Mouse (Mus musculus) hindbrain, embryonic 16.5 days (tissue): ENCODE measurements around the gene Slc26a1. TPM values are rescaled to one million over a fixed set of nuclear protein-coding genes. Genes with fewer than 3 reads are reported as not detected.

Experiments used
- ATAC-seq: fragments of 200-750 bp; cut with Nextera tagmentation; 2 replicates; pipeline ENCODE4 v1.8.0; 2017; ENCODE audit warnings: moderate TSS enrichment, moderate library complexity
- H3K27ac ChIP-seq: fragments of 300-500 bp; sonication (generic); 2 replicates; pipeline ENCODE4 v1.5.1; 2014; ENCODE audit warnings: low read depth, mild to moderate bottlenecking, control low read depth, low read length, moderate library complexity
- H3K27me3 ChIP-seq: fragments of 300-500 bp; sonication (generic); replicated peaks from 2 replicates; pipeline ENCODE4 v1.6.1; 2014; ENCODE audit warnings: low read length; ENCODE audit not compliant: control insufficient read depth, insufficient read depth
- H3K36me3 ChIP-seq: fragments of 300-500 bp; sonication (generic); 2 replicates; pipeline ENCODE4 v1.6.1; 2014; ENCODE audit warnings: mild to moderate bottlenecking, low read length, moderate library complexity, mixed read lengths; ENCODE audit not compliant: control insufficient read depth, insufficient read depth
- H3K4me1 ChIP-seq: fragments of 300-500 bp; sonication (generic); 2 replicates; pipeline ENCODE4 v1.6.1; 2014; ENCODE audit warnings: low read depth, low read length; ENCODE audit not compliant: control insufficient read depth, insufficient read depth
- H3K4me2 ChIP-seq: fragments of 300-500 bp; sonication (generic); 2 replicates; pipeline ENCODE4 v1.6.1; 2014; ENCODE audit warnings: mild to moderate bottlenecking, low read length, control low read depth, moderate library complexity
- H3K4me3 ChIP-seq: fragments of 300-500 bp; sonication (generic); 2 replicates; pipeline ENCODE4 v1.5.1; 2014; ENCODE audit warnings: mild to moderate bottlenecking, low read length, control low read depth, moderate library complexity
- H3K9ac ChIP-seq: fragments of 300-500 bp; sonication (generic); 2 replicates; pipeline ENCODE4 v1.6.1; 2014; ENCODE audit warnings: low read depth, mild to moderate bottlenecking, control low read depth, low read length, moderate library complexity
- H3K9me3 ChIP-seq: fragments of 300-500 bp; sonication (generic); 2 replicates; pipeline ENCODE4 v1.6.1; 2014; ENCODE audit warnings: mild to moderate bottlenecking, low read length, moderate library complexity; ENCODE audit not compliant: control insufficient read depth
- WGBS: fragments of 180-500 bp; shearing (Covaris S2); extraction: QIAGEN DNeasy Blood & Tissue Kit; methylation state at CpG from one replicate; pipeline ENCODE4 v1.1.7; 2014; 5-methylcytosine and 5-hydroxymethylcytosine counted together
- polyA plus RNA-seq: library from polyadenylated mRNA; unstranded; fragments of >200 nt; fragmentation: Nextera tagmentation; extraction: Ambion mirVana; gene quantifications from 2 replicates; pipeline ENCODE4 v1.2.1, GENCODE M21; 2015

The Slc26a1 gene
- polyA plus RNA-seq, 1 experiment from 2014 or later: 3.6 TPM

- WGBS: 96% methylated on average over 12 of the region's 12 CpGs
- peaks cover 25% of the 10 kb centered on the region for H3K27me3 ChIP-seq
- H3K27ac ChIP-seq: no peak overlapping the region
- H3K36me3 ChIP-seq: no peaks in the 10 kb centered on the region
- ATAC-seq: no peak
- peaks cover 20% of the 10 kb centered on the region for H3K4me1 ChIP-seq
- H3K9ac ChIP-seq: no peak overlapping the region
- H3K9me3 ChIP-seq: no peaks in the 10 kb centered on the region
- H3K4me2 ChIP-seq: no peak overlapping the region
- H3K4me3 ChIP-seq: no peak overlapping the region
These were observed 20.5 kb upstream of the Slc26a1 start for GRCm38 (mm10) chr5:108695861-108696260.

DNA sequence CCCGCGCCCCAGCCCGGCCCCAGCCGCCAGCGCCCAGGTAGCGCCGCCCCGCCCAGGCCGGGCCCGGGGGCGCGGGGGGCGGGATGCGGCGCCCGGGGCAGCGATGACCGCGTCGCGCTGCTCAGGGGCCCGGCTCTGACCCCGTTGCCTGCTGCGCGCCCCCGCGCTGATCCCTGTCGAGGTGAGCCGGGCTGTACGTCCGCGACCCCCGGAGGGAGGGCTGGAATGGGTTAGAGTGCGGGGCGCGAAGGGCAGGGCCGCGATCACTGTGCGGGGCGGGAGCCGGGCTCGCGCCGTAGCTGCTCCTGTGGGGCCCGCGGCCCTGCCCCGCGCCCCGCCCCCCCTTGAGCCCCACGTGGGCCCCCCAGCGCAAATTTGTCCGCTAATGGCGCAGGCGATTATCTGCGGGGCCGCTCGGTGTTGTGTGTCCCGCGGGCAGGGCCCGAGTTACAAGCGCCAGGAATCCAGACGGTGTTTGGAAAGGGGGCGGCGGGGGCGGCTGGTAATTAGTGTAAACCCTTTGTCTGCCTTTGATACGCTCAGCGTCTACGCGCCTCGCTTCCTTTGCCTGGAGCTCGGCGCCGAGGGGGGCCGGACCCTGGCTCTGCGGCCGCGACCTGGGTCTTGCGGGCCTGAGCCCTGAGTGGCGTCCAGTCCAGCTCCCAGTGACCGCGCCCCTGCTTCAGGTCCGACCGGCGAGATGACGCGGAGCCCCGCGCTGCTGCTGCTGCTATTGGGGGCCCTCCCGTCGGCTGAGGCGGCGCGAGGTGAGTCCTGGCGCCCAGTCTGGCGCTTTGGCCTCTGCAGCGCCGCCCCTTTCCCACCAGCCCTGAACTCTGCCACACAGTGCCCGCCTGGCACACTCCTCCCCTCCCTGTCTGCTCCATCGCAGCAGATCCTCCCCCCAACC lies 19.2 kb upstream of the Slc26a1 start:
- WGBS: under 1% methylated on average over 49 of the region's 99 CpGs
- ATAC-seq: peak; percentile 28

GRCm38 (mm10) chr5:108693872-108694288 lies 18.5 kb upstream of the Slc26a1 start:
- H3K9me3 ChIP-seq: no peaks in the 10 kb centered on the region
- peaks cover 18% of the 10 kb centered on the region for H3K4me1 ChIP-seq
- peak; percentile 93 for ATAC-seq
- peak overlapping the region; percentile 66 for H3K9ac ChIP-seq
- H3K27ac ChIP-seq: no peak overlapping the region
- peak overlapping the region; percentile 90 for H3K4me3 ChIP-seq
- peaks cover 25% of the 10 kb centered on the region for H3K27me3 ChIP-seq
- H3K4me2 ChIP-seq: peak overlapping the region; percentile 98
- no peaks in the 10 kb centered on the region for H3K36me3 ChIP-seq
- WGBS: under 1% methylated on average over 38 of the region's 43 CpGs

More for the DNA sequence above, 19.2 kb upstream of the Slc26a1 start:
- H3K9me3 ChIP-seq: no peaks in the 10 kb centered on the region
- H3K4me3 ChIP-seq: peak overlapping the region; percentile 90
- peak overlapping the region; percentile 66; the same call in 1 of the 2 replicates for H3K27ac ChIP-seq
- peaks cover 18% of the 10 kb centered on the region for H3K4me1 ChIP-seq
- peaks cover 25% of the 10 kb centered on the region for H3K27me3 ChIP-seq
- peak overlapping the region; percentile 98 for H3K4me2 ChIP-seq
- peak overlapping the region; percentile 66 for H3K9ac ChIP-seq
- no peaks in the 10 kb centered on the region for H3K36me3 ChIP-seq

- 4% methylated on average over 18 of the region's 18 CpGs for WGBS
- Histone ChIP-seq H3K4me1 (peaks cover 18% of the 10 kb centered on the region), H3K4me2 (peak within 1 kb of the TSS; percentile 98), H3K9ac (no peak within 1 kb of the TSS; the same call in none of the 2 replicates), H3K27me3 (peaks cover 25% of the 10 kb centered on the region), H3K4me3 (peak within 1 kb of the TSS; percentile 90), H3K9me3 (no peaks in the 10 kb centered on the region), H3K36me3 (no peaks in the 10 kb centered on the region), H3K27ac (no peak within 1 kb of the TSS)
- ATAC-seq: no peak
These were observed 16.9 kb upstream of the Slc26a1 start, which contains the start of gene Fgfrl1 for GRCm38 (mm10) chr5:108692271-108692670. Gene Fgfrl1 (plus strand): TSS chr5:108692382.

- no peaks in the 10 kb centered on the region for H3K9me3 ChIP-seq
- no peak overlapping the region for H3K4me2 ChIP-seq
- H3K4me3 ChIP-seq: no peak overlapping the region
- H3K27me3 ChIP-seq: peaks cover 25% of the 10 kb centered on the region
- H3K36me3 ChIP-seq: no peaks in the 10 kb centered on the region
- H3K9ac ChIP-seq: no peak overlapping the region
- no peak for ATAC-seq
- 73% methylated on average over 4 of the region's 4 CpGs for WGBS
- H3K27ac ChIP-seq: no peak overlapping the region
- H3K4me1 ChIP-seq: peaks cover 18% of the 10 kb centered on the region
These were observed 15.8 kb upstream of the Slc26a1 start for GRCm38 (mm10) chr5:108691152-108691551.

GRCm38 (mm10) chr5:108689091-108689490 lies 13.7 kb upstream of the Slc26a1 start:
- H3K4me1 ChIP-seq: peaks cover 9% of the 10 kb centered on the region; the same call in 1 of the 2 replicates
- no peak overlapping the region for H3K9ac ChIP-seq
- H3K9me3 ChIP-seq: no peaks in the 10 kb centered on the region
- H3K4me3 ChIP-seq: no peak overlapping the region
- no peak for ATAC-seq
- no peak overlapping the region for H3K27ac ChIP-seq
- H3K36me3 ChIP-seq: no peaks in the 10 kb centered on the region
- no peak overlapping the region for H3K4me2 ChIP-seq
- peaks cover 19% of the 10 kb centered on the region for H3K27me3 ChIP-seq
- 61% methylated on average over 5 of the region's 5 CpGs for WGBS

GRCm38 (mm10) chr5:108680871-108681270 lies 5.5 kb upstream of the Slc26a1 start:
- WGBS: 93% methylated on average over 6 of the region's 6 CpGs
- H3K27ac ChIP-seq: no peak overlapping the region
- no peak overlapping the region for H3K4me3 ChIP-seq
- no peaks in the 10 kb centered on the region for H3K36me3 ChIP-seq
- ATAC-seq: no peak
- H3K4me2 ChIP-seq: no peak overlapping the region
- H3K9me3 ChIP-seq: no peaks in the 10 kb centered on the region
- no peak overlapping the region for H3K9ac ChIP-seq
- H3K4me1 ChIP-seq: peaks cover 12% of the 10 kb centered on the region
- H3K27me3 ChIP-seq: no peaks in the 10 kb centered on the region

DNA sequence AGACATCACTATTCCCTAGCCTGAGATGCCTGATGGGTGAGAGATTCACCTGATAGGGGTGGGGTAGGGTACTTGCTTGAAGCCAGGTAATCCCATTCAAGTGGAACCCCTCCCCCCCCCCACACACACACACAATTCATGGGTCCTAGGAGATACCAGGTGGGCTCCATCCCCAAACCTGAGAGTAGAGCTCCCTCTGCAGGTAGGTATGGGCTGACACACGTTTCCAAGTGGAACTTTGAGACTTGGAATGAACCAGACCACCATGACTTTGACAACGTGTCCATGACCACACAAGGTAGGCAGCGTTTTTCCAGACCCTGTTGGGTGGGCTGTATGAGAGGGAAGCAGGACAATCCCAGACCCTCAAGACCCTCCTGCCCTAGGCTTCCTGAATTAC lies 4.5 kb upstream of the Slc26a1 start:
- H3K9me3 ChIP-seq: no peaks in the 10 kb centered on the region
- H3K4me2 ChIP-seq: no peak overlapping the region
- 59% methylated on average over 3 of the region's 3 CpGs for WGBS
- H3K9ac ChIP-seq: no peak overlapping the region
- no peak for ATAC-seq
- no peak overlapping the region for H3K27ac ChIP-seq
- no peak overlapping the region for H3K4me3 ChIP-seq
- H3K27me3 ChIP-seq: no peaks in the 10 kb centered on the region
- no peaks in the 10 kb centered on the region for H3K36me3 ChIP-seq
- peaks cover 12% of the 10 kb centered on the region for H3K4me1 ChIP-seq

- Histone ChIP-seq H3K9me3 (no peaks in the 10 kb centered on the region), H3K27me3 (no peaks in the 10 kb centered on the region), H3K4me2 (no peak overlapping the region), H3K9ac (no peak overlapping the region), H3K27ac (no peak overlapping the region), H3K4me3 (no peak overlapping the region), H3K4me1 (peaks cover 12% of the 10 kb centered on the region), H3K36me3 (peaks cover 2% of the 10 kb centered on the region)
- no peak for ATAC-seq
- WGBS: 88% methylated on average over 6 of the region's 6 CpGs
These were observed 3.0 kb upstream of the Slc26a1 start for GRCm38 (mm10) chr5:108678296-108678854.
